Mouse (Mus musculus): Measurements from ENCODE around the gene Dnah17. TPM values are rescaled to one million over a fixed set of nuclear protein-coding genes. Genes with fewer than 3 reads are reported as not detected.
A peak's percentile ranks its signal among the peaks of the same experiment; 100 is the strongest.

The Dnah17 gene
- polyA plus RNA-seq, 1 experiment from 2014 or later: 0.33 TPM

- Histone ChIP-seq H3K9me3 (no peaks in the 10 kb centered on the region), H3K4me1 (replicated peaks) (peaks cover 63% of the 10 kb centered on the region), H3K27me3 (ENCODE audit: insufficient read depth, poor library complexity, severe bottlenecking) (peaks cover 14% of the 10 kb centered on the region), H3K36me3 (no peaks in the 10 kb centered on the region), H3K4me3 (no peak overlapping the region), H3K27ac (peak overlapping the region; percentile 93)
- DNase-seq (ENCODE audit: low spot score): peak; percentile 21
- 56% methylated on average over 5 of the region's 5 CpGs for WGBS
Observed at GRCm38 (mm10) chr11:117977694-117978360, 152.6 kb downstream of the Dnah17 start.

GRCm38 (mm10) chr11:117976081-117976582 lies 154.3 kb downstream of the Dnah17 start:
- 1% methylated on average over 8 of the region's 8 CpGs for WGBS
- Histone ChIP-seq H3K4me1 (replicated peaks) (peaks cover 76% of the 10 kb centered on the region), H3K27ac (peak overlapping the region; percentile 93), H3K9me3 (no peaks in the 10 kb centered on the region), H3K27me3 (ENCODE audit: insufficient read depth, poor library complexity, severe bottlenecking) (peaks cover 22% of the 10 kb centered on the region), H3K4me3 (peak overlapping the region; percentile 41), H3K36me3 (no peaks in the 10 kb centered on the region)
- DNase-seq (ENCODE audit: low spot score): peak; percentile 71

GRCm38 (mm10) chr11:117975211-117975967 lies 155.0 kb downstream of the Dnah17 start:
- H3K27ac ChIP-seq: peak overlapping the region; percentile 93
- H3K27me3 ChIP-seq (ENCODE audit: insufficient read depth, poor library complexity, severe bottlenecking): peaks cover 29% of the 10 kb centered on the region
- H3K9me3 ChIP-seq: no peaks in the 10 kb centered on the region
- DNase-seq (ENCODE audit: low spot score): peak; percentile 85
- peaks cover 83% of the 10 kb centered on the region for H3K4me1 ChIP-seq (replicated peaks)
- H3K36me3 ChIP-seq: no peaks in the 10 kb centered on the region
- peak overlapping the region; percentile 41 for H3K4me3 ChIP-seq
- WGBS: under 1% methylated on average over 18 of the region's 18 CpGs

GRCm38 (mm10) chr11:117974327-117975125 lies 155.9 kb downstream of the Dnah17 start:
- Histone ChIP-seq H3K4me1 (replicated peaks) (peaks cover 92% of the 10 kb centered on the region), H3K4me3 (peak overlapping the region; percentile 41; the same call in 1 of the 2 replicates), H3K36me3 (no peaks in the 10 kb centered on the region)

GRCm38 (mm10) chr11:117973569-117973968 lies 156.9 kb downstream of the Dnah17 start:
- Histone ChIP-seq H3K27ac (peak overlapping the region; percentile 93), H3K9me3 (no peaks in the 10 kb centered on the region), H3K36me3 (no peaks in the 10 kb centered on the region), H3K27me3 (ENCODE audit: insufficient read depth, poor library complexity, severe bottlenecking) (peaks cover 35% of the 10 kb centered on the region), H3K4me3 (no peak overlapping the region), H3K4me1 (replicated peaks) (peaks cover 94% of the 10 kb centered on the region)
- WGBS: 46% methylated on average over 5 of the region's 5 CpGs
- no peak for DNase-seq (ENCODE audit: low spot score)

More at GRCm38 (mm10) chr11:117974327-117975125, 155.9 kb downstream of the Dnah17 start:
- 11% methylated on average over 14 of the region's 14 CpGs for whole genome bisulfite sequencing
- H3K9me3 ChIP-seq: no peaks in the 10 kb centered on the region
- peaks cover 35% of the 10 kb centered on the region for H3K27me3 ChIP-seq (ENCODE audit: insufficient read depth, poor library complexity, severe bottlenecking)
- DNase-seq (ENCODE audit: low spot score): peak; percentile 43
- peak overlapping the region; percentile 93 for H3K27ac ChIP-seq

- 58% methylated on average over 11 of the region's 11 CpGs for WGBS
- no peak overlapping the region for H3K4me3 ChIP-seq
- peak overlapping the region; percentile 93 for H3K27ac ChIP-seq
- no peaks in the 10 kb centered on the region for H3K36me3 ChIP-seq
- peaks cover 40% of the 10 kb centered on the region for H3K27me3 ChIP-seq (ENCODE audit: insufficient read depth, poor library complexity, severe bottlenecking)
- no peaks in the 10 kb centered on the region for H3K9me3 ChIP-seq
- peaks cover 94% of the 10 kb centered on the region for H3K4me1 ChIP-seq (replicated peaks)
- no peak for DNase-seq (ENCODE audit: low spot score)
Observed at GRCm38 (mm10) chr11:117972656-117973558, 157.5 kb downstream of the Dnah17 start.

Other genes starting within 250 kb of the Dnah17 start
- 12.5 and 14.2 TPM in 2 replicates for gene Socs3, start 160.6 kb downstream of the Dnah17 start, polyA plus RNA-seq (2016; fragmentation: Nextera tagmentation; extraction: Ambion mirVana)
- gene Pgs1, start 144.3 kb downstream of the Dnah17 start, polyA plus RNA-seq (2016; fragmentation: Nextera tagmentation; extraction: Ambion mirVana): 46.2 and 51.9 TPM in 2 replicates
- 13.9 and 23.0 TPM in 2 replicates for gene Cyth1, start 118.0 kb upstream of the Dnah17 start, polyA plus RNA-seq (2016; fragmentation: Nextera tagmentation; extraction: Ambion mirVana)
- gene Usp36, start 159.6 kb upstream of the Dnah17 start, polyA plus RNA-seq (2016; fragmentation: Nextera tagmentation; extraction: Ambion mirVana): 18.9 and 21.6 TPM in 2 replicates
- 0.19 and 0.21 TPM in 2 replicates for gene Cep295nl, start 211.9 kb upstream of the Dnah17 start, polyA plus RNA-seq (2016; fragmentation: Nextera tagmentation; extraction: Ambion mirVana)
- 28.6 and 36.3 TPM in 2 replicates for gene Timp2, start 225.1 kb upstream of the Dnah17 start, polyA plus RNA-seq (2016; fragmentation: Nextera tagmentation; extraction: Ambion mirVana)

Measured in hindbrain, embryonic 10.5 days (tissue).